23 mouse cellular contexts compared by ENCODE assay signal in the genomic region with DNA sequence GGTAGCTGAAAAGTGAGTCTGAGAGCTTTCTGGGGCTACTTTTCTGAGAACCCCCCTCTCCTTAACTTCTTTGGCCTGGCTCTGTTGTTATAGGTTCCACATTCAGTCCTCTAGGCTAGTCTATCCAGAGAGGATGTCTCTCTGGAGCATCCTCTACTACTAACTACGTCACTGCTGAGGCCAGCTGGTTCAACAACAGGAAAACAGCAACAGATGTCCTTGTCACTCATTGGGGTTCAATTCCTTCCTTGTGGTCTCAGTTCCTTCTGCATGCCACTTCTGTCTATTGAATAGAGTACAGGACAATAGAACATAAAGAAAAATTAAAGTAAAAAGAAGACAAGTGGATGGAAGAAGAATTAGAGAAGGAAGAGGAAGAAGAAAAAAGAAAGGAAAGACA.
DNase-seq lines count a peak whose midpoint lies in the region; ATAC-seq and TF ChIP-seq lines count a peak whose summit lies in the region.
"Had no signal": no experiment of that assay in that cellular context is flagged by ENCODE, and none has a peak within 500 bp of the region (broad histone marks: within the 10 kb centered on the region; RNA-seq: fewer than 3 reads in every experiment).

No protein-coding gene starts in this region.

- DNase-seq in embryonic facial prominence, embryonic 14.5 days (ENCODE audit: low spot score): peak; percentile 12
- no peak for DNase-seq in embryonic facial prominence, embryonic 10.5 days (ENCODE audit: low spot score)
- DNase-seq in limb, embryonic 10.5 days (ENCODE audit: low spot score): no peak
- DNase-seq: adrenal gland, adult 2 months; adrenal gland, adult 8-10 months; adrenal gland, postnatal 10 days; adrenal gland, postnatal 14 days; adrenal gland, postnatal 25 days; adrenal gland, postnatal 36 days; B cell, adult 2 months; cerebellum, adult 11 months; cerebellum, adult 11-12 months; cerebellum, adult 18-20 months had no signal

- no peak overlapping the region for H3K4me2 ChIP-seq in embryonic facial prominence, embryonic 14.5 days (ENCODE audit: low read depth, low read length)
- H3K4me2 ChIP-seq in myocyte (ENCODE audit: low read depth): no peak overlapping the region
- no peak overlapping the region for H3K4me2 ChIP-seq in neural tube, embryonic 15.5 days

- H3K4me1 ChIP-seq in embryonic facial prominence, embryonic 14.5 days (ENCODE audit: control insufficient read depth, insufficient read depth, low read length): no peaks in the 10 kb centered on the region
- no peaks in the 10 kb centered on the region for H3K4me1 ChIP-seq in embryonic facial prominence, embryonic 10.5 days
- H3K4me1 ChIP-seq in limb, embryonic 10.5 days: no peaks in the 10 kb centered on the region
- H3K4me1 ChIP-seq in neural tube, embryonic 15.5 days: no peaks in the 10 kb centered on the region

- no peak overlapping the region for H3K4me3 ChIP-seq in embryonic facial prominence, embryonic 14.5 days (ENCODE audit: low read depth, low read length)
- no peak overlapping the region for H3K4me3 ChIP-seq in embryonic facial prominence, embryonic 10.5 days
- H3K4me3 ChIP-seq in C2C12 (ENCODE audit: insufficient read depth, poor library complexity, severe bottlenecking) (no peak overlapping the region), myocyte (no peak overlapping the region)
- no peak overlapping the region for H3K4me3 ChIP-seq in limb, embryonic 10.5 days
- no peak overlapping the region for H3K4me3 ChIP-seq in neural tube, embryonic 15.5 days (replicated peaks)

- H3K79me3 ChIP-seq in C2C12 (ENCODE audit: low read depth): no peaks in the 10 kb centered on the region

- no peaks in the 10 kb centered on the region for H3K27me3 ChIP-seq in embryonic facial prominence, embryonic 14.5 days (replicated peaks; ENCODE audit: control insufficient read depth, insufficient read depth, low read length)
- no peaks in the 10 kb centered on the region for H3K27me3 ChIP-seq in embryonic facial prominence, embryonic 10.5 days (replicated peaks; ENCODE audit: low read depth, poor library complexity, severe bottlenecking)
- H3K27me3 ChIP-seq in C2C12 (ENCODE audit: control insufficient read depth, insufficient read depth, insufficient read length) (no peaks in the 10 kb centered on the region), myocyte (ENCODE audit: control insufficient read depth, insufficient read depth, insufficient read length) (no peaks in the 10 kb centered on the region)
- no peaks in the 10 kb centered on the region for H3K27me3 ChIP-seq in limb, embryonic 10.5 days (ENCODE audit: low read depth, poor library complexity, severe bottlenecking)
- H3K27me3 ChIP-seq in neural tube, embryonic 15.5 days (replicated peaks): no peaks in the 10 kb centered on the region
- H3K27me3 ChIP-seq: CH12.LX had no signal

- no peaks in the 10 kb centered on the region for H3K36me3 ChIP-seq in embryonic facial prominence, embryonic 14.5 days (ENCODE audit: control insufficient read depth, insufficient read depth, low read length)
- no peaks in the 10 kb centered on the region for H3K36me3 ChIP-seq in embryonic facial prominence, embryonic 10.5 days (replicated peaks)
- H3K36me3 ChIP-seq in C2C12 (ENCODE audit: control insufficient read depth, insufficient read depth) (no peaks in the 10 kb centered on the region), myocyte (ENCODE audit: control insufficient read depth, insufficient read depth) (no peaks in the 10 kb centered on the region)
- H3K36me3 ChIP-seq in limb, embryonic 10.5 days: no peaks in the 10 kb centered on the region
- H3K36me3 ChIP-seq in neural tube, embryonic 15.5 days: no peaks in the 10 kb centered on the region
- H3K36me3 ChIP-seq: G1E had no signal

- no peaks in the 10 kb centered on the region for H3K79me2 ChIP-seq in C2C12 (ENCODE audit: control insufficient read depth, insufficient read depth)
- no peaks in the 10 kb centered on the region for H3K79me2 ChIP-seq in myocyte (ENCODE audit: control insufficient read depth, insufficient read depth)

- no peak overlapping the region for H3K27ac ChIP-seq in embryonic facial prominence, embryonic 14.5 days (replicated peaks; ENCODE audit: low read depth, low read length)
- no peak overlapping the region for H3K27ac ChIP-seq in embryonic facial prominence, embryonic 10.5 days (replicated peaks)
- H3K27ac ChIP-seq in limb, embryonic 10.5 days: no peak overlapping the region
- H3K27ac ChIP-seq in neural tube, embryonic 15.5 days (replicated peaks): no peak overlapping the region

- no peak for ATAC-seq in embryonic facial prominence, embryonic 14.5 days (ENCODE audit: low read depth)
- 0 out of 2 replicates have a peak, but pooled peaks have one; percentile 29 for ATAC-seq in common myeloid progenitor, adult 5-6 weeks (replicated peaks; ENCODE audit: low read depth, poor library complexity, severe bottlenecking)
- no peak for ATAC-seq in neural tube, embryonic 15.5 days (ENCODE audit: low FRiP score)
- no peak for ATAC-seq in megakaryocyte progenitor cell, adult 5-6 weeks (replicated peaks; ENCODE audit: poor library complexity)
- ATAC-seq: activated CD4-positive, CD25-positive, alpha-beta regulatory T cell, adult 4 months; CD4-positive, CD25-positive, alpha-beta regulatory T cell, adult 4 months; Patski had no signal

- WGBS in embryonic facial prominence, embryonic 14.5 days: 54% methylated on average over 1 of the region's 1 CpGs
- 40% methylated on average over 1 of the region's 1 CpGs for WGBS in embryonic facial prominence, embryonic 10.5 days
- 74% methylated on average over 1 of the region's 1 CpGs for WGBS in limb, embryonic 10.5 days
- WGBS in neural tube, embryonic 15.5 days: 74% methylated on average over 1 of the region's 1 CpGs

- H3K9me3 ChIP-seq in embryonic facial prominence, embryonic 14.5 days (ENCODE audit: control insufficient read depth, low read length): no peaks in the 10 kb centered on the region
- H3K9me3 ChIP-seq in embryonic facial prominence, embryonic 10.5 days: no peaks in the 10 kb centered on the region
- H3K9me3 ChIP-seq in limb, embryonic 10.5 days (replicated peaks): no peaks in the 10 kb centered on the region
- H3K9me3 ChIP-seq in neural tube, embryonic 15.5 days (replicated peaks): no peaks in the 10 kb centered on the region

- TF ChIP-seq POLR2A in myocyte (IDR thresholded peaks at IDR 0.05; ENCODE audit: insufficient read length, low read depth): no peak

- H3ac ChIP-seq in C2C12 (ENCODE audit: control insufficient read depth, insufficient read length, low read depth) (no peak overlapping the region), myocyte (ENCODE audit: control insufficient read depth, insufficient read length) (no peak overlapping the region)

- TF ChIP-seq CTCF in C2C12 (IDR thresholded peaks at IDR 0.05; ENCODE audit: control insufficient read depth, insufficient read depth, insufficient read length): no peak

- no peak overlapping the region for H3K9ac ChIP-seq in embryonic facial prominence, embryonic 14.5 days (ENCODE audit: low read depth, low read length)
- H3K9ac ChIP-seq in neural tube, embryonic 15.5 days (replicated peaks): no peak overlapping the region

TF ChIP-seq in C2C12, 6 proteins besides CTCF, POLR2A, EP300 and RAD21:
- TF ChIP-seq MYOD1 (IDR thresholded peaks at IDR 0.05; ENCODE audit: control insufficient read depth, insufficient read length, low read depth): peak; percentile 81
- no peak for TF ChIP-seq MAX (IDR thresholded peaks at IDR 0.05)

TF ChIP-seq in myocyte, 11 proteins besides CTCF, POLR2A, EP300 and RAD21:
- TF ChIP-seq MYOD1 (IDR thresholded peaks at IDR 0.05; ENCODE audit: control insufficient read depth in 1 of 3, insufficient read length in 2 of 3, low read depth in 2 of 3) (peak in 2 of 3 experiments; percentile 91 to 92), TCF3 (IDR thresholded peaks at IDR 0.05; ENCODE audit: insufficient read length, low read depth) (no peak), REST (IDR thresholded peaks at IDR 0.05; ENCODE audit: insufficient read depth, insufficient read length) (no peak), POLR2AphosphoS2 (IDR thresholded peaks at IDR 0.05; ENCODE audit: insufficient read length, low read depth) (no peak), CEBPB (IDR thresholded peaks at IDR 0.05; ENCODE audit: insufficient read depth, poor library complexity, severe bottlenecking) (no peak)
